Mouse (Mus musculus): ENCODE measurements around the gene Hist1h3g. TPM values are rescaled to one million over a fixed set of nuclear protein-coding genes. Genes with fewer than 3 reads are reported as not detected.

Gene Hist1h3g
- polyA plus RNA-seq, 1 experiment from 2014 or later: 5.5 TPM

Small RNAs within 50 kb of the gene (microRNA-seq; reads per million reads assigned to microRNA genes)
- gene Gm44297 (not detected), gene Gm44359 (not detected), gene Gm44394 (not detected), gene n-TStga1 (not detected)

Other genes with a start within 250 kb of the Hist1h3g start
- gene Zfp322a, start 166.2 kb upstream of the Hist1h3g start, polyA plus RNA-seq (2015; fragmentation: Nextera tagmentation; extraction: Ambion mirVana): 36.7 and 40.7 TPM in 2 replicates
- gene Abt1, start 111.6 kb upstream of the Hist1h3g start, polyA plus RNA-seq (2015; fragmentation: Nextera tagmentation; extraction: Ambion mirVana): 8.5 and 8.7 TPM in 2 replicates
- 1.1 and 2.2 TPM in 2 replicates for gene Btn1a1, start 69.5 kb upstream of the Hist1h3g start, polyA plus RNA-seq (2015; fragmentation: Nextera tagmentation; extraction: Ambion mirVana)
- 0.45 and 0.82 TPM in 2 replicates for gene Btn2a2, start 46.6 kb upstream of the Hist1h3g start, polyA plus RNA-seq (2015; fragmentation: Nextera tagmentation; extraction: Ambion mirVana)
- 6.3 and 7.2 TPM in 2 replicates for gene Hist1h4h, start 4.4 kb upstream of the Hist1h3g start, polyA plus RNA-seq (2015; fragmentation: Nextera tagmentation; extraction: Ambion mirVana)
- 2.0 and 3.0 TPM in 2 replicates for gene Hist1h2af, start 1.5 kb upstream of the Hist1h3g start, polyA plus RNA-seq (2015; fragmentation: Nextera tagmentation; extraction: Ambion mirVana)
- gene Hist1h2bh, start 8.0 kb downstream of the Hist1h3g start, polyA plus RNA-seq (2015; fragmentation: Nextera tagmentation; extraction: Ambion mirVana): 0.32 and 0.52 TPM in 2 replicates
- gene Hist1h3f, start 8.6 kb downstream of the Hist1h3g start, polyA plus RNA-seq (2015; fragmentation: Nextera tagmentation; extraction: Ambion mirVana): 0.28 and 0.48 TPM in 2 replicates
- not detected in 2 replicates for gene Hist1h4f, start 16.2 kb downstream of the Hist1h3g start, polyA plus RNA-seq (2015; fragmentation: Nextera tagmentation; extraction: Ambion mirVana)
- 0.23 and 0.29 TPM in 2 replicates for gene Hist1h1d, start 17.8 kb downstream of the Hist1h3g start, polyA plus RNA-seq (2015; fragmentation: Nextera tagmentation; extraction: Ambion mirVana)
- gene Hist1h3e, start 26.9 kb downstream of the Hist1h3g start, polyA plus RNA-seq (2015; fragmentation: Nextera tagmentation; extraction: Ambion mirVana): 1.5 and 2.2 TPM in 2 replicates
- gene Hist1h2ae, start 35.8 kb downstream of the Hist1h3g start, polyA plus RNA-seq (2015; fragmentation: Nextera tagmentation; extraction: Ambion mirVana): 33.5 and 42.7 TPM in 2 replicates
- 3.9 and 4.2 TPM in 2 replicates for gene Hist1h2bg, start 36.0 kb downstream of the Hist1h3g start, polyA plus RNA-seq (2015; fragmentation: Nextera tagmentation; extraction: Ambion mirVana)
- gene Hist1h2bf, start 38.8 kb downstream of the Hist1h3g start, polyA plus RNA-seq (2015; fragmentation: Nextera tagmentation; extraction: Ambion mirVana): 1.6 and 3.0 TPM in 2 replicates
- gene Hist1h2ad, start 39.0 kb downstream of the Hist1h3g start, polyA plus RNA-seq (2015; fragmentation: Nextera tagmentation; extraction: Ambion mirVana): 0.60 and 0.84 TPM in 2 replicates
- 2.4 TPM in 2 replicates for gene Hist1h3d, start 40.3 kb downstream of the Hist1h3g start, polyA plus RNA-seq (2015; fragmentation: Nextera tagmentation; extraction: Ambion mirVana)
- gene Hist1h4d, start 46.2 kb downstream of the Hist1h3g start, polyA plus RNA-seq (2015; fragmentation: Nextera tagmentation; extraction: Ambion mirVana): 54.8 and 60.0 TPM in 2 replicates
- 1.3 and 1.5 TPM in 2 replicates for gene Hist1h2be, start 85.7 kb downstream of the Hist1h3g start, polyA plus RNA-seq (2015; fragmentation: Nextera tagmentation; extraction: Ambion mirVana)
- 11.0 and 12.2 TPM in 2 replicates for gene Hist1h1e, start 87.1 kb downstream of the Hist1h3g start, polyA plus RNA-seq (2015; fragmentation: Nextera tagmentation; extraction: Ambion mirVana)
- 0.59 and 0.68 TPM in 2 replicates for gene Hist1h2ac, start 148.5 kb downstream of the Hist1h3g start, polyA plus RNA-seq (2015; fragmentation: Nextera tagmentation; extraction: Ambion mirVana)
- 50.1 and 54.5 TPM in 2 replicates for gene Hist1h2bc, start 148.8 kb downstream of the Hist1h3g start, polyA plus RNA-seq (2015; fragmentation: Nextera tagmentation; extraction: Ambion mirVana)
- not detected in 2 replicates for gene Hist1h1t, start 160.4 kb downstream of the Hist1h3g start, polyA plus RNA-seq (2015; fragmentation: Nextera tagmentation; extraction: Ambion mirVana)
- gene Hist1h4c, start 163.0 kb downstream of the Hist1h3g start, polyA plus RNA-seq (2015; fragmentation: Nextera tagmentation; extraction: Ambion mirVana): 2.4 and 3.7 TPM in 2 replicates
- 10.3 and 10.7 TPM in 2 replicates for gene Hfe, start 175.4 kb downstream of the Hist1h3g start, polyA plus RNA-seq (2015; fragmentation: Nextera tagmentation; extraction: Ambion mirVana)
- gene Hist1h1c, start 203.4 kb downstream of the Hist1h3g start, polyA plus RNA-seq (2015; fragmentation: Nextera tagmentation; extraction: Ambion mirVana): 31.2 and 33.8 TPM in 2 replicates
- gene Hist1h3c, start 210.2 kb downstream of the Hist1h3g start, polyA plus RNA-seq (2015; fragmentation: Nextera tagmentation; extraction: Ambion mirVana): 2.7 and 3.8 TPM in 2 replicates
- 1.6 and 2.2 TPM in 2 replicates for gene Hist1h2bb, start 211.3 kb downstream of the Hist1h3g start, polyA plus RNA-seq (2015; fragmentation: Nextera tagmentation; extraction: Ambion mirVana)
- 20.1 and 20.3 TPM in 2 replicates for gene Hist1h2ab, start 215.7 kb downstream of the Hist1h3g start, polyA plus RNA-seq (2015; fragmentation: Nextera tagmentation; extraction: Ambion mirVana)
- gene Hist1h3b, start 216.8 kb downstream of the Hist1h3g start, polyA plus RNA-seq (2015; fragmentation: Nextera tagmentation; extraction: Ambion mirVana): 5.5 and 6.3 TPM in 2 replicates
- 2.3 and 2.8 TPM in 2 replicates for gene Hist1h4b, start 221.6 kb downstream of the Hist1h3g start, polyA plus RNA-seq (2015; fragmentation: Nextera tagmentation; extraction: Ambion mirVana)
- not detected in 2 replicates for gene Hist1h4a, start 225.8 kb downstream of the Hist1h3g start, polyA plus RNA-seq (2015; fragmentation: Nextera tagmentation; extraction: Ambion mirVana)
- 1.9 and 3.5 TPM in 2 replicates for gene Hist1h3a, start 227.0 kb downstream of the Hist1h3g start, polyA plus RNA-seq (2015; fragmentation: Nextera tagmentation; extraction: Ambion mirVana)
- gene Hist1h1a, start 228.2 kb downstream of the Hist1h3g start, polyA plus RNA-seq (2015; fragmentation: Nextera tagmentation; extraction: Ambion mirVana): 1.5 and 1.6 TPM in 2 replicates
- gene Trim38, start 234.5 kb downstream of the Hist1h3g start, polyA plus RNA-seq (2015; fragmentation: Nextera tagmentation; extraction: Ambion mirVana): 0.09 and 0.20 TPM in 2 replicates

All from heart, embryonic 13.5 days (tissue).